Mouse (Mus musculus): Measurements from ENCODE around the gene Map6. TPM values are rescaled to one million over a fixed set of nuclear protein-coding genes. Genes with fewer than 3 reads are reported as not detected.

Map6 gene
- polyA plus RNA-seq, 1 experiment from 2014 or later: 3.5 TPM

GRCm38 (mm10) chr7:99250386-99250785, 16.9 kb upstream of the Map6 start:
- 40% methylated on average over 9 of the region's 9 CpGs for WGBS
- ATAC-seq: no peak
- Histone ChIP-seq H3K9me3 (ENCODE audit: control insufficient read depth, low read length) (no peaks in the 10 kb centered on the region), H3K36me3 (ENCODE audit: control insufficient read depth, insufficient read depth, low read length) (no peaks in the 10 kb centered on the region), H3K4me3 (ENCODE audit: low read length) (no peak overlapping the region), H3K27ac (ENCODE audit: low read length) (no peak overlapping the region), H3K4me1 (ENCODE audit: control insufficient read depth, insufficient read depth, low read length) (peaks cover 4% of the 10 kb centered on the region; the same call in 1 of the 2 replicates), H3K27me3 (replicated peaks; ENCODE audit: control insufficient read depth, insufficient read depth, low read length) (no peaks in the 10 kb centered on the region), H3K4me2 (ENCODE audit: low read depth, low read length) (no peak overlapping the region), H3K9ac (ENCODE audit: low read depth, low read length) (no peak overlapping the region)

GRCm38 (mm10) chr7:99255006-99255405, 12.2 kb upstream of the Map6 start:
- Histone ChIP-seq H3K4me1 (ENCODE audit: control insufficient read depth, insufficient read depth, low read length) (no peaks in the 10 kb centered on the region), H3K9me3 (ENCODE audit: control insufficient read depth, low read length) (no peaks in the 10 kb centered on the region), H3K27ac (ENCODE audit: low read length) (no peak overlapping the region), H3K9ac (ENCODE audit: low read depth, low read length) (no peak overlapping the region), H3K36me3 (ENCODE audit: control insufficient read depth, insufficient read depth, low read length) (no peaks in the 10 kb centered on the region), H3K27me3 (replicated peaks; ENCODE audit: control insufficient read depth, insufficient read depth, low read length) (no peaks in the 10 kb centered on the region), H3K4me3 (ENCODE audit: low read length) (no peak overlapping the region), H3K4me2 (ENCODE audit: low read depth, low read length) (no peak overlapping the region)
- 81% methylated on average over 7 of the region's 7 CpGs for WGBS
- ATAC-seq: no peak

GRCm38 (mm10) chr7:99261900-99262299, 5.3 kb upstream of the Map6 start:
- H3K9ac ChIP-seq (ENCODE audit: low read depth, low read length): no peak overlapping the region
- H3K36me3 ChIP-seq (ENCODE audit: control insufficient read depth, insufficient read depth, low read length): no peaks in the 10 kb centered on the region
- H3K27ac ChIP-seq (ENCODE audit: low read length): no peak overlapping the region
- WGBS: 50% methylated on average over 3 of the region's 3 CpGs
- peaks cover 15% of the 10 kb centered on the region for H3K27me3 ChIP-seq (replicated peaks; ENCODE audit: control insufficient read depth, insufficient read depth, low read length)
- no peaks in the 10 kb centered on the region for H3K4me1 ChIP-seq (ENCODE audit: control insufficient read depth, insufficient read depth, low read length)
- no peak overlapping the region for H3K4me3 ChIP-seq (ENCODE audit: low read length)
- H3K9me3 ChIP-seq (ENCODE audit: control insufficient read depth, low read length): no peaks in the 10 kb centered on the region
- H3K4me2 ChIP-seq (ENCODE audit: low read depth, low read length): no peak overlapping the region
- ATAC-seq: no peak

- H3K9me3 ChIP-seq (ENCODE audit: control insufficient read depth, low read length): no peaks in the 10 kb centered on the region
- no peak overlapping the region for H3K27ac ChIP-seq (ENCODE audit: low read length)
- no peak overlapping the region for H3K9ac ChIP-seq (ENCODE audit: low read depth, low read length)
- no peaks in the 10 kb centered on the region for H3K36me3 ChIP-seq (ENCODE audit: control insufficient read depth, insufficient read depth, low read length)
- 49% methylated on average over 4 of the region's 4 CpGs for WGBS
- H3K27me3 ChIP-seq (replicated peaks; ENCODE audit: control insufficient read depth, insufficient read depth, low read length): peaks cover 31% of the 10 kb centered on the region
- no peak for ATAC-seq
- no peak overlapping the region for H3K4me2 ChIP-seq (ENCODE audit: low read depth, low read length)
- H3K4me3 ChIP-seq (ENCODE audit: low read length): no peak overlapping the region
- peaks cover 15% of the 10 kb centered on the region for H3K4me1 ChIP-seq (ENCODE audit: control insufficient read depth, insufficient read depth, low read length)
Measured at GRCm38 (mm10) chr7:99263509-99263908, 3.7 kb upstream of the Map6 start.

GRCm38 (mm10) chr7:99264597-99264996, 2.6 kb upstream of the Map6 start:
- no peak overlapping the region for H3K4me3 ChIP-seq (ENCODE audit: low read length)
- no peaks in the 10 kb centered on the region for H3K36me3 ChIP-seq (ENCODE audit: control insufficient read depth, insufficient read depth, low read length)
- no peak overlapping the region for H3K4me2 ChIP-seq (ENCODE audit: low read depth, low read length)
- no peaks in the 10 kb centered on the region for H3K9me3 ChIP-seq (ENCODE audit: control insufficient read depth, low read length)
- H3K9ac ChIP-seq (ENCODE audit: low read depth, low read length): no peak overlapping the region
- no peak for ATAC-seq
- H3K27me3 ChIP-seq (replicated peaks; ENCODE audit: control insufficient read depth, insufficient read depth, low read length): peaks cover 42% of the 10 kb centered on the region
- no peak overlapping the region for H3K27ac ChIP-seq (ENCODE audit: low read length)
- H3K4me1 ChIP-seq (ENCODE audit: control insufficient read depth, insufficient read depth, low read length): peaks cover 24% of the 10 kb centered on the region

- H3K27me3 ChIP-seq (replicated peaks; ENCODE audit: control insufficient read depth, insufficient read depth, low read length): peaks cover 50% of the 10 kb centered on the region
- under 1% methylated on average over 59 of the region's 59 CpGs for WGBS
- H3K4me2 ChIP-seq (ENCODE audit: low read depth, low read length): peak overlapping the region; percentile 72
- no peak overlapping the region for H3K27ac ChIP-seq (ENCODE audit: low read length)
- H3K4me3 ChIP-seq (ENCODE audit: low read length): peak overlapping the region; percentile 50
- peaks cover 24% of the 10 kb centered on the region for H3K4me1 ChIP-seq (ENCODE audit: control insufficient read depth, insufficient read depth, low read length)
- no peaks in the 10 kb centered on the region for H3K9me3 ChIP-seq (ENCODE audit: control insufficient read depth, low read length)
- H3K9ac ChIP-seq (ENCODE audit: low read depth, low read length): peak overlapping the region; percentile 46
- H3K36me3 ChIP-seq (ENCODE audit: control insufficient read depth, insufficient read depth, low read length): no peaks in the 10 kb centered on the region
- ATAC-seq: peak; percentile 80
Measured at GRCm38 (mm10) chr7:99267897-99268505, 754 bp downstream of the Map6 start.

DNA sequence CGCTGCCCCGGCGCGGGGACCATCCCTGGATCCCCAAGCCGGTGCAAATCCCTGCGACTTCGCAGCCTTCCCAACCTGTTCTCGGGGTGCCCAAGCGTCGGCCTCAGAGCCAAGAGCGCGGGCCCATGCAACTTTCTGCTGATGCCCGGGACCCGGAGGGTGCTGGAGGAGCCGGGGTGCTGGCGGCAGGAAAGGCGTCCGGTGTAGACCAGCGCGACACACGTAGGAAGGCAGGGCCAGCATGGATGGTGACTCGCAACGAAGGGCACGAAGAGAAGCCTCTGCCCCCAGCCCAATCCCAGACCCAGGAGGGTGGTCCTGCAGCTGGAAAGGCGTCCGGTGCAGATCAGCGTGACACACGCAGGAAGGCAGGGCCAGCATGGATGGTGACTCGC, 1.3 kb downstream of the Map6 start:
- WGBS: under 1% methylated on average over 29 of the region's 29 CpGs
- Histone ChIP-seq H3K27ac (ENCODE audit: low read length) (no peak overlapping the region), H3K9ac (ENCODE audit: low read depth, low read length) (peak overlapping the region; percentile 46), H3K4me2 (ENCODE audit: low read depth, low read length) (peak overlapping the region; percentile 72), H3K4me1 (ENCODE audit: control insufficient read depth, insufficient read depth, low read length) (peaks cover 24% of the 10 kb centered on the region), H3K27me3 (replicated peaks; ENCODE audit: control insufficient read depth, insufficient read depth, low read length) (peaks cover 50% of the 10 kb centered on the region), H3K36me3 (ENCODE audit: control insufficient read depth, insufficient read depth, low read length) (no peaks in the 10 kb centered on the region), H3K9me3 (ENCODE audit: control insufficient read depth, low read length) (no peaks in the 10 kb centered on the region), H3K4me3 (ENCODE audit: low read length) (peak overlapping the region; percentile 50)
- ATAC-seq: peak; percentile 24

DNA sequence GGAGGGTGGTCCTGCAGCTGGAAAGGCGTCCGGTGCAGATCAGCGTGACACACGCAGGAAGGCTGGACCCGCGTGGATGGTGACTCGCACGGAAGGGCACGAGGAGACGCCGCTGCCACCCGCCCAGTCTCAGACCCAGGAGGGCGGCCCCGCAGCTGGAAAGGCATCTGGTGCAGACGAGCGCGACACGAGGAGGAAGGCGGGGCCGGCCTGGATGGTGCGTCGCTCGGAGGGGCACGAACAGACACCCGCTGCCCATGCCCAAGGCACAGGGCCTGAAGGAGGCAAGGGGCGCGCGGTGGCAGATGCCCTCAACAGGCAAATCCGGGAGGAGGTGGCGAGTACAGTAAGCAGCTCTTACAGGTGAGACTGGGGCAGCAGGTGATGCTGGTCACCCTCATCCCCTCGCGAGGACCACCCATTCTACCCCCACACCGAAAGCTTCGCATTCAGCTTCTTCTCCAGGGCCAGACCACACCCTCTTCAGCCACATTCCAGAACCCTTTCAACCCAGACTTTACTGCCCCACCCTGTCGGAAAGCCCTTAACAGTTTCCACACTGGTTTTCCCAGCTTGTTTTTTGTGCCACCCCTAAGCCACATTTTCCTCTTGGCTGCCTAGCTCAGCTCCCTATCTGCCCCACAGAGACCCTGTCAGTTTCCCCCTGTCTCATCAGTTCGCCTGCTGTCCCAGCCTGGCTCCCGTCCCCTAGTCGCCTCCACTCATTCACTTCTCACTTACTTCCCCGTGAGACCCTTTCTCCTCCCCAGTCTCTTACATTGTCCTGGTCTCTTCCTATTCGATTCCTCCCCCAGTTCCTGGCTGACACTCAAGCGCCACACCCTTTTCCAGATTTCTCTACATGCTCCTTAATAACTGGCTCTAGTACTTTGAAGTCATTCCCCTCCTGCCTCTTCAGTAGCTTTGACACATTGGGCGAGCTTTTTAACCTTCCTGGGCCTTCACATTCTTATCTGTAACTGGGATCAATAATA, 2.0 kb downstream of the Map6 start:
- Histone ChIP-seq H3K4me3 (ENCODE audit: low read length) (peak overlapping the region; percentile 50), H3K27me3 (replicated peaks; ENCODE audit: control insufficient read depth, insufficient read depth, low read length) (peaks cover 50% of the 10 kb centered on the region), H3K4me1 (ENCODE audit: control insufficient read depth, insufficient read depth, low read length) (peaks cover 24% of the 10 kb centered on the region), H3K36me3 (ENCODE audit: control insufficient read depth, insufficient read depth, low read length) (no peaks in the 10 kb centered on the region), H3K27ac (ENCODE audit: low read length) (no peak overlapping the region), H3K9me3 (ENCODE audit: control insufficient read depth, low read length) (no peaks in the 10 kb centered on the region), H3K9ac (ENCODE audit: low read depth, low read length) (0 out of 2 replicates have a peak overlapping the region, but pooled peaks have one; percentile 46), H3K4me2 (ENCODE audit: low read depth, low read length) (peak overlapping the region; percentile 72)
- 8% methylated on average over 42 of the region's 42 CpGs for WGBS
- peak; percentile 31 for ATAC-seq

- no peak overlapping the region for H3K4me2 ChIP-seq (ENCODE audit: low read depth, low read length)
- 49% methylated on average over 9 of the region's 9 CpGs for WGBS
- no peak for ATAC-seq
- H3K36me3 ChIP-seq (ENCODE audit: control insufficient read depth, insufficient read depth, low read length): no peaks in the 10 kb centered on the region
- no peak overlapping the region for H3K9ac ChIP-seq (ENCODE audit: low read depth, low read length)
- H3K4me1 ChIP-seq (ENCODE audit: control insufficient read depth, insufficient read depth, low read length): peaks cover 24% of the 10 kb centered on the region
- H3K27me3 ChIP-seq (replicated peaks; ENCODE audit: control insufficient read depth, insufficient read depth, low read length): peaks cover 37% of the 10 kb centered on the region
- no peak overlapping the region for H3K4me3 ChIP-seq (ENCODE audit: low read length)
- no peaks in the 10 kb centered on the region for H3K9me3 ChIP-seq (ENCODE audit: control insufficient read depth, low read length)
- no peak overlapping the region for H3K27ac ChIP-seq (ENCODE audit: low read length)
Measured at GRCm38 (mm10) chr7:99271630-99272029, 4.4 kb downstream of the Map6 start.
